Mouse (Mus musculus) kidney, postnatal 10 days (tissue): ENCODE measurements around the gene Hbb-bt.
A peak's percentile ranks its signal among the peaks of the same experiment; 100 is the strongest.
"Not testable (repeated sequence)": the region's sequence is repeated elsewhere in the genome, so short reads cannot be mapped to it uniquely, and the experiment has no call there.

Source experiments
- DNase-seq: peaks from one replicate; pipeline ENCODE4 v3.0.0; 2021; ENCODE audit warnings: mixed read lengths

Gene Hbb-bt

DNA sequence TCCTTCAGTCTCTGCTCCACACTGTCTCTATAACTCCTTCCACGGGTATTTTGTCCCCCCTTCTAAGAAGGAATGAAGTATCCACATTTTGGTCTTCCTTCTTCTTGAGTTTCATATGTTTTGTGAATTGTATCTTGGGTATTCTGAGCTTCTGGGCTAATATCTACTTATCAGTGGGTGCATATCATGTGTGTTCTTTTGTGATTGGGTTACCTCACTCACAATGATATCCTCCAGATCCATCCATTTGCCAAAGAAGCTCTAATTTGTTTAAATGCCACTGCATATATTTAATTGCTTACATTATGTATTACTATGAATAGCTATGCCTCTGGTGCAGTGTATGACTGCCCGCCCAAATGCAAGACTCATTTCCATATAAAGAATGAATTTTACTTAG lies 5.7 kb downstream of the Hbb-bt start:
- not testable (repeated sequence) for DNase-seq

DNA sequence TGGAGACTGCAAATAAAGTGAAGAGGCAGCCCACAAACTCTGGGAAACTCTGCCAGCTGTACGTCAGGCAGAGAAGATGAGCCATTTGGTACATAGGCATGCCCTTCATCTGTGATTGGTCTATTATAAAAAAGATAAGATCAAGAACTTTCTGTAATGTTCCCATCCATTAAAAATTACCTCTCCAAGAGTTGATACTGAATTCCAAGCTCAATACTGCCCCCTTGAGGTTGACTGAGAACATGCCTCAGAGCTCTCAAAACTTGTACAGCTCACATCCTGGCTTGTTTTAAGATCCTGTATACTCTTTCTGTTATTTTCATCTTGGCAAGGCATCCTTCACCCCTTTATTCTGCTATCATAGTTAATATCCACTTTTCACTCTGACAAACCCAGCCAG lies 6.9 kb downstream of the Hbb-bt start:
- peak; percentile 5 for DNase-seq

DNA sequence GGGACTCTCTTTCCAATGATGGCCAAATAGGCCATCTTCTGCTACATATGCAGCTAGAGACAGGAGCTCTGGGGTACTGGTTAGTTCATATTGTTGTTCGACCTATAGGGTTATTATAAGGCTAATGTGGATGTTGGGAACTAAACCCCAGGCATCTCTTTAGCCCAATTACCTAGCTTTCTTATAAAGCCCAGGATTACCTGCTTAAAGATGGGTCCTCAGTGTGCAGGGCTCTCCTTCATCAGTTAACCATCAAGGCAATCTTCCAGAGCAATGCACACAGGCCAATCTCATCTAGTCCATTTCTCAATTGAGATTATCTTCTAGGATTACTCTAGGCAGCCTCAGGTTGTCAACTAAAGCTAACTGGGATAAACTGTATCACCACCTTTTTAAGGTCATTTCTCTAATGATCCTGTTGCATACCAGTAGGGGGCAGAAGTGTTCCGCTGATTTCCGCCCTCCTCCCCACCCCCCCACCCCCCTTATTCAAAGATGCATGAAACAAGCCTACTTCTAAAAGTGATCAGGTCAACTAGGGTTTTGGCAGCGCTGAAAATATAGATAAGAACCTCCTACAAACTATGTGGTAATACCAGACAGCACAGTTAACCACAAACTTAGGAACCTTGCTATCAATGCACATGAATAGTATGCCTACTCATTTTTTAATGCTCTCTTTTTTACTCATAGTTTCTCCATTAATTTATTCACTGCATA lies 21.0 kb downstream of the Hbb-bt start:
- DNase-seq: no peak

DNA sequence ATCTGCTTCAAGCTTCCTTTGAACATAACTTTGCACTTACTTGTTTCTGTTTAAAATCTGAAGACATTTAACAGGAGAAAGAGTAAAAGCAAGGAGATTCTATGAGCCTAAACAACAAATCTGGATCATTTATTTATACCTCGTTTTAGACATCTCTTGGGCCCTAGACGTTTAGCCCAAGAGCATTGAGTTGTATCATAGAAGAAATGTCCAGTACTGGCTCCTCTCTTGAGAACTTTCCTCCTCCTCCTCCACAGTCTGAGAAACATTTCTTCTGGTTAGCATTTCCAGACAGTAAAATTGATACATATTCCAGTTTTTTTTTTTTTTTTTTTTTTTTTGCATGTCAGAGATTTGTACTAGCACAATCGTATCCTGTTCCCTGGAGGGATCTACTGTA lies 22.1 kb downstream of the Hbb-bt start, which contains the start of gene Olfr67:
Gene Olfr67, minus strand, starts transcription at position 101 of the 400 bp plus-strand sequence.
- DNase-seq: no peak

DNA sequence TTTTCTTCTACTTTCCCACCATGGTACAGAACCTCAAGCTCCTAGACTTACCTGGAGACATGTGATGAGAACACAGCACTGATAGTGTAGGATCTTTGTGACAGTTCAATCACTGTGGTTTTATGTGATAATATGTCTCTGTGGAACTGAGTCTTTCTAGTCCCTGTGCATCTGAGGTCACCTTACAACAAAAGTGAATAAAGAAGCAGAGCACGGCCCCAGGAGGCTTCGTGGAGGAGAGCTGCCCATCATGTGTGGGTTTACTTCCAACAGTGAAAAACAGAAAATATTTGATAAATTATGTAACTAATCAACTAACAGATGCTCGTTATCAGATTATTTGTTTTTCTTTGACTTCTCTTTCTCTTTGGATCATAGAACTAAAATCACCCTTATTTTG lies 34.2 kb downstream of the Hbb-bt start, which contains the start of gene Olfr68:
Gene Olfr68, minus strand, starts transcription at position 101 of the 400 bp plus-strand sequence.
- no peak for DNase-seq

DNA sequence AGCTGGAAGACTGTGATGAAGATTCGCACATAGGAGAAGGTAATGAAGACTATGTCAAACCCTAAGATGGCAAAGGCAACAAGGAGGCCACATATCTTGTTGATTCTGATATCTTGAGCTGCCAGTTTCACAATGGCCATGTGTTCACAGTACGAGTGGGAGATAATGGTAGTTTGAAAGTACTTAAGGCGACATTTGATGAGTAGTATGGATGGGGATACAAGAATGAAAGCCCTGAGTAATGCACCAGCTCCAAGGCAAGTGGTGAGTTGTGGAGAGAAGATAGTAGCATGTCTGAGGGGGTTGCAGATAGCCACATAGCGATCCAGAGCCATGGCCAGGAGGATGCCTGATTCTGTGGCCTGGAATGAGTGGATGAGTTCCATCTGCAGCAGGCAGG lies 36.1 kb downstream of the Hbb-bt start:
- DNase-seq: not testable (repeated sequence)

DNA sequence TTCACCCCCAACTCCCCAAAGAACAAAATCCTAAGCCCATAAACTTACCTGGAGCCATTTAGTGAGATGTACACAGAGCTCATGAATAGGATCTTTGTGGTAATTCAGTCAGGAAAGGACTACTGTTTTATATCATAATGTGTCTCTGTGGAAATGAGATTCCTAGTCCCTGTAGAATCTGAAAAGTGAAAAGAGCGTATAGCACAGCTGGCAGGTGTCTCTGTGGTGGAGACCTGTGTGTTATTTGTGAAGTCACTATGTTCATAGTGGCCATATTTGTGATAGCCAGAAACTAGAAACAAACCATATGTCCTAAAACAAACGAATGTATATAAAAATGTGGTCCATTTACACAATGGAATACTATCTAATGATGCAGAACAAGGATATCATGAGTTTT lies 42.3 kb downstream of the Hbb-bt start, which contains the start of gene Olfr69:
Gene Olfr69, minus strand, starts transcription at position 101 of the 400 bp plus-strand sequence.
- DNase-seq: no peak

DNA sequence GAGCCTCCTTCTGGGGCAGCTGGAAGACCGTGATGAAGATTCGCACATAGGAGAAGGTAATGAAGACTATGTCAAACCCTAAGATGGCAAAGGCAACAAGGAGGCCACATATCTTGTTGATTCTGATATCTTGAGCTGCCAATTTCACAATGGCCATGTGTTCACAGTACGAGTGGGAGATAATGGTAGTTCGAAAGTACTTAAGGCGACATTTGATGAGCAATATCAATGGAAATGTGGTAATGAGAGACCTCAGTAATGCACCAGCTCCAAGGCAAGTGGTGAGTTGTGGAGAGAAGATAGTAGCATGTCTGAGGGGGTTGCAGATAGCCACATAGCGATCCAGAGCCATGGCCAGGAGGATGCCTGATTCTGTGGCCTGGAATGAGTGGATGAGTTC lies 46.1 kb downstream of the Hbb-bt start:
- DNase-seq: not testable (repeated sequence)
